Mouse (Mus musculus) liver, embryonic 13.5 days (tissue): ENCODE measurements at regions not wholly inside any gene's neighbourhood (a gene's known extent, or its start where the extent isn't known, plus 50 kb on each side); places are given as distances from the start of the nearest gene placed in this dataset.

Experiments used
- ATAC-seq: fragments of 200-750 bp; cut with Nextera tagmentation; 2 replicates; pipeline ENCODE4 v1.8.0; 2017; ENCODE audit warnings: low read depth, mild to moderate bottlenecking, moderate number of reproducible peaks, moderate library complexity
- DNase-seq: peaks from one replicate; pipeline ENCODE4 v3.0.0; 2022
- H3K27ac ChIP-seq: fragments of 300-500 bp; sonication (generic); 2 replicates; pipeline ENCODE4 v1.5.1; 2015; ENCODE audit warnings: moderate library complexity, mild to moderate bottlenecking, inconsistent platforms
- H3K27me3 ChIP-seq: fragments of 300-500 bp; sonication (generic); 2 replicates; pipeline ENCODE4 v1.6.1; 2015; ENCODE audit warnings: mild to moderate bottlenecking, inconsistent platforms
- H3K36me3 ChIP-seq: fragments of 300-500 bp; sonication (generic); 2 replicates; pipeline ENCODE4 v1.6.1; 2015; ENCODE audit warnings: mild to moderate bottlenecking, inconsistent platforms
- H3K4me1 ChIP-seq: fragments of 300-500 bp; sonication (generic); replicated peaks from 2 replicates; pipeline ENCODE4 v1.6.1; 2015; ENCODE audit warnings: inconsistent platforms
- H3K4me2 ChIP-seq: fragments of 300-500 bp; sonication (generic); 2 replicates; pipeline ENCODE4 v1.6.1; 2015; ENCODE audit warnings: inconsistent platforms, mild to moderate bottlenecking, moderate library complexity
- H3K4me3 ChIP-seq: fragments of 300-500 bp; sonication (generic); replicated peaks from 2 replicates; pipeline ENCODE4 v1.5.1; 2015; ENCODE audit warnings: mild to moderate bottlenecking, inconsistent platforms
- H3K9ac ChIP-seq: fragments of 300-500 bp; sonication (generic); 2 replicates; pipeline ENCODE4 v1.6.1; 2015; ENCODE audit warnings: mild to moderate bottlenecking, inconsistent platforms
- H3K9me3 ChIP-seq: fragments of 300-500 bp; sonication (generic); replicated peaks from 2 replicates; pipeline ENCODE4 v1.6.1; 2016; ENCODE audit warnings: inconsistent platforms
- WGBS: fragments of 180-500 bp; shearing (Covaris S2); methylation state at CpG from one replicate; pipeline ENCODE4 v1.1.7; 2015; ENCODE audit not compliant: insufficient replicate concordance; 5-methylcytosine and 5-hydroxymethylcytosine counted together

DNA sequence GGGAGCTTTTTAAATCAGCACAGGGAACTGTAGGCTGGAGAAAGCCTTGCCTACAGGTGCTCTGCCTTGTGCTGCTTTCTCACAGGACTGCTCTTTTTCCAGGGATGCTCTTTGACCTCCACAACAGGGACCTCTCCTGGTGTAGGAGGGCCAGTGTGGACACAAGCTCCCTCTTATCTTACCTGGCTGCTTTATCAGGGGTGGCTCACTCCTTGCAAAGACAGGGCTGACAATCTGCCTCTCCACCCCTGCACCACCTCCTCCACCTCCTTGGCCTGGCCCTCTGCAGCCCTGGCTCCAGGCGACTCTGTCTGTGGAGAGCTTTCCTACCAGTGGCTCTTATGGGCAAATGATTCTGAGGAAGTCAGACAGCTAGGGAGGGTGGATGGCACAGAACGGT lies 107.7 kb downstream of the Zfp706 start:
- Histone ChIP-seq H3K4me1 (peaks cover 51% of the 10 kb centered on the region), H3K9ac (no peak overlapping the region), H3K9me3 (no peaks in the 10 kb centered on the region), H3K4me2 (no peak overlapping the region), H3K27ac (no peak overlapping the region), H3K4me3 (no peak overlapping the region), H3K27me3 (peaks cover 6% of the 10 kb centered on the region), H3K36me3 (no peaks in the 10 kb centered on the region)
- ATAC-seq (no peak), DNase-seq (peak; percentile 28)
- 60% methylated on average over 2 of the region's 2 CpGs for WGBS

DNA sequence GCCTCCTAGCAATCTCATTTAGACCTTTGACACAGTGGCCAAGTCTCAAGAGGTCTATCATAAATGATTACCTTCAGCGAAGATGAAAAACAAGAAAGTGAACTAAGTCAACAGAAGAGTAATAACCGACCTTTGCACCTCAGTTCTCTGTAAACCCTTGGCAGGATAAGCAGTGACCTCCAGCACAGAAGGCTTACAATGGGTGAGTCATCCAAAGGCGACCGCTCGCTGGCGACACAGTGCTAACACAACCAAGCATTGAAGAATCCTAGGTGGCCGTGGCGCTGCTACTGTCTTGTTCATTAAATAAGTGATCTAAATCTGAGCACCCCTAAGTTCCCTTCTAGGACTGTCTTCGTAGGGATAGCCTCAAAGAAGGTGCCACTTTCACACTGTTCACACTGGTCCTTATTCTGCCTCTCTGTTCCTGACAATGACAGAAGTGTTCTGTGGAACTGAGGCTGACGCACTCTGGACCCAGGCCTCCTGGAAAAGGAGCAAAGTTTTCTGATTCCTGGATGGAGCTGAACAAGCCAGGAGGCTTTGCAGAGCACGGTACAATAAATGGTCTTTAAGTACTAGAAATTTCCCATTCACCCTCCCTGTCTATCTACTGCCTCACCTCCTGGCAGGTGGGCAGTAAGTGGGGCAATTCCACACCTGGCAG lies 108.6 kb downstream of the Zfp706 start:
- no peak for ATAC-seq
- Histone ChIP-seq H3K9ac (no peak overlapping the region), H3K4me3 (no peak overlapping the region), H3K27me3 (peaks cover 15% of the 10 kb centered on the region), H3K36me3 (no peaks in the 10 kb centered on the region), H3K27ac (no peak overlapping the region), H3K9me3 (no peaks in the 10 kb centered on the region), H3K4me2 (no peak overlapping the region), H3K4me1 (peaks cover 51% of the 10 kb centered on the region)
- WGBS, result 63% methylated on average over 11 of the region's 11 CpGs
- no peak for DNase-seq

DNA sequence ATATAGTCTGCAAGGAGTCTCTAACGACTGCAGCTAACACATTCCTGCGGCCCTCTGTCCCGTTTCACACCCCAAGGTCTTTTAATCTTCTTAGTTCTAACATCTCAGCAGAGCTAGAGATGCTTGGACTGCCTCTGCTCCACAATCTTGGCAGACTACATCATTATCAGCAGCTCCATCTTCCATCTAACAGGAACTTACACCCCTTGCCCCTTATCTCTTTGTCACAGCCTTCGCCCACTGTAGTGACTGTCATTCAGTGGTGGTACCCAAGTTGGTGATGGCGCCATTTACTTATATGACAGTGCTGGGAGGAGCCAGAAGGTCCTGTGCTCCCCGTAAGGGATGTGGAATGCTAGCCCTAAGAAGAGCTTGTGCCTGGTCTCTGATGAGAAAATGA lies 109.2 kb downstream of the Zfp706 start:
- peaks cover 47% of the 10 kb centered on the region for H3K4me1 ChIP-seq
- WGBS, result 39% methylated on average over 6 of the region's 6 CpGs
- ATAC-seq, result no peak

DNA sequence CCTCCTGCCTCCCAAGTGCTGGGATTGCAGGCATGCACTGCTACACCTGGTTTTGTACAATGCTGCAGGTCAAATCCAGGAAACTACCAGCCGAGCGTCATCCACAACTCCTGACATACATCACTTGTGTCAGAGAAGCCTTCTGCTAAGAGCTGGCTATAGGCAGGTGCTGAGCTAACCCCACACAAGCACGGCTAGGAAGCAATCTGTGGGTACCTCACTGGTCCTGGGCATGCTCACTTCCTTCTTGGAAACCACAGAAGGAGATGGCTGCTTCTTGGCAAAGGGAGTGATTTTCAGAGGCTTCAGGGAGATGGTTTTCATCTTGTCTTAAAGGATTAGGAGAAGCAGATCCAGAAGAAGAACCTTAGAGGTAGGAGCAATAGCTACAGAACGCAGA lies 111.3 kb downstream of the Zfp706 start:
- Histone ChIP-seq H3K27ac (no peak overlapping the region), H3K36me3 (no peaks in the 10 kb centered on the region), H3K4me1 (peaks cover 27% of the 10 kb centered on the region), H3K4me3 (no peak overlapping the region), H3K9me3 (no peaks in the 10 kb centered on the region), H3K9ac (no peak overlapping the region), H3K4me2 (no peak overlapping the region), H3K27me3 (peaks cover 41% of the 10 kb centered on the region)
- WGBS, result 33% methylated on average over 4 of the region's 4 CpGs
- DNase-seq (no peak), ATAC-seq (no peak)

More for the DNA sequence above, 109.2 kb downstream of the Zfp706 start:
- Histone ChIP-seq H3K36me3 (no peaks in the 10 kb centered on the region), H3K9me3 (no peaks in the 10 kb centered on the region), H3K27ac (no peak overlapping the region), H3K9ac (no peak overlapping the region), H3K27me3 (peaks cover 21% of the 10 kb centered on the region), H3K4me3 (no peak overlapping the region), H3K4me2 (no peak overlapping the region)
- no peak for DNase-seq

DNA sequence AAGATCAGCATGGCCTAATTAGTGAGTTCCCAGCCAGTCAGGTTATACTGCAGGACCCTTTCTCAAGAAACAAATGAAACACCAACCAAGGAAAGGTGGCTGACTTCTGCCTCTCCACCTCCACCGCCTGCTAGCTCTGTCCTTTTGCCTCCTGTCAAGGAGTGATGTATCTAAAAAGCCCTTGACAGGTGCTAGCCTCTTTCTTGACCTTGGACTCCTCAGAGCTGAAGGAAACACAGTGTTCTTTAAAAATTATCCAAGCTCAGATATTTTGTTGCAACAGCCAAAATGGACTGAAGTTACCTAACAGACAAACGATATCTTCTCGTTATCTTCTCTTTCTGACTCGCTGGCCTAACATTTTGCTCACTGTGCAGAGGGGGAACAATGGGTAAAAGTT lies 112.5 kb downstream of the Zfp706 start:
- Histone ChIP-seq H3K4me1 (peaks cover 15% of the 10 kb centered on the region), H3K27me3 (peaks cover 42% of the 10 kb centered on the region), H3K9ac (no peak overlapping the region), H3K9me3 (no peaks in the 10 kb centered on the region), H3K4me3 (no peak overlapping the region), H3K36me3 (no peaks in the 10 kb centered on the region), H3K27ac (no peak overlapping the region), H3K4me2 (no peak overlapping the region)
- ATAC-seq (no peak), DNase-seq (no peak)
- WGBS, result 55% methylated on average over 4 of the region's 4 CpGs

DNA sequence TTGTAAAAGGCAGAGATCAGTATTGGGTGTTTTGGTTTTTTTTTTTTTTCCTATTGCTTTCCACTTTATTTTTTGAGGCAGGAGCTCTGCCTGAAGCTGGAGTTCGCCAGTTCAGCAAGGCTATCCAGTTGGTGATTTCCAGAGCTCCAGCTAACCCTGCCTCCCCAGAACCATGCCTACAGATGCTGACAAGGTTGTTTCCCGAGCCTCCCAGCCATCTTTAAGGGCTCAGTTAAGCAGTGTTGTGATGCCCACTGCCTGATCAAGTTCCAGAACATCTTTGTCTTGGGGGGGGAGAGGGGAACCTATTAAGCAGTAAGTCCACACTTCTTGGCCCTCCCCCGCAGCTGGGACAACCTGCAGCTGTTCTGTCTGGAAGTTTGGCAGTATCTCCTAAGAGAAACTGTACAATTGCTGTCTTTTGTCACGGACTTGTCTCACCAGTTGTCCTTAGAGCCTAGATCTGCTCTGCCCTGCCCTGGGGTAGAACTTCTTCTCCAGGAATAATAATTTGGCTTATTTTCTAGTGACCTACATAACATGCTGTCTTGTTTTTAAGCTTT lies 114.1 kb downstream of the Zfp706 start:
- 48% methylated on average over 4 of the region's 4 CpGs for WGBS
- Histone ChIP-seq H3K4me3 (no peak overlapping the region), H3K27ac (no peak overlapping the region), H3K9ac (no peak overlapping the region), H3K27me3 (peaks cover 42% of the 10 kb centered on the region), H3K4me2 (no peak overlapping the region), H3K9me3 (no peaks in the 10 kb centered on the region), H3K36me3 (no peaks in the 10 kb centered on the region), H3K4me1 (0 out of 2 replicates have a peak, but pooled peaks cover 2% of the 10 kb centered on the region)
- no peak for DNase-seq
- no peak for ATAC-seq

DNA sequence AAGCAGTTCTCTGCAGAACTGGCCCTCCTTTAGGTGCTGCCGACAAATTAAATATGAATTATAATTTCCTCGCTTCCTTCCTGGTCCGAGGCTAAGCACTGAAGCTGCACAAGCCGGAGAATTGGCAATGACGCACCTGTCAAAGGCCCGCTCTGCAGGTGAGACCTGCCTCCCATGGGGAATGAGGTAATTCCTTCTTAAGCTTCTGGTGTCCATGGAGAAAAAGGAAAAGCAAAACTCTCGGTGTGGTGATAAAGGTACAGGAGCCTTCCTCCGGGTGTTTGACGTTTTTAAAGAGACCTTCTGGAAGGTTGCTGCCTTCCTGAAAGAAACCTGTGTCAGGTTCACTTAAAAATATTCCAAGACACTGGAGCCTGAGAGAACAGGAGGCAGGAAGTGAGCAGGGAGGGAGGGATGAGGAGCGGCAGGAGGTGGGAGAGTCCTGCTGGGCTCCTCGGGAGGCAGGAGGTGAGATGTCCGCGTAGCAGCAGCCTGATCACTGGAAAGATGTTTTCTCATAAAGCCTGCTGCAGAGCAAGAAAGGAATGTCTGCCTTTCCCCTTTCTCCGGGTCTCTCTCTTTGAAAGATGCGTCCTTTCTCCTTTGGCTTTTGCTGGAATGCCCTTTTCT lies 114.9 kb downstream of the Zfp706 start:
- DNase-seq, result no peak
- Histone ChIP-seq H3K27me3 (peaks cover 42% of the 10 kb centered on the region), H3K9me3 (no peaks in the 10 kb centered on the region), H3K4me3 (no peak overlapping the region), H3K36me3 (no peaks in the 10 kb centered on the region), H3K27ac (no peak overlapping the region), H3K4me1 (no peaks in the 10 kb centered on the region), H3K4me2 (no peak overlapping the region), H3K9ac (no peak overlapping the region)
- ATAC-seq, result no peak
- WGBS, result 30% methylated on average over 15 of the region's 15 CpGs

DNA sequence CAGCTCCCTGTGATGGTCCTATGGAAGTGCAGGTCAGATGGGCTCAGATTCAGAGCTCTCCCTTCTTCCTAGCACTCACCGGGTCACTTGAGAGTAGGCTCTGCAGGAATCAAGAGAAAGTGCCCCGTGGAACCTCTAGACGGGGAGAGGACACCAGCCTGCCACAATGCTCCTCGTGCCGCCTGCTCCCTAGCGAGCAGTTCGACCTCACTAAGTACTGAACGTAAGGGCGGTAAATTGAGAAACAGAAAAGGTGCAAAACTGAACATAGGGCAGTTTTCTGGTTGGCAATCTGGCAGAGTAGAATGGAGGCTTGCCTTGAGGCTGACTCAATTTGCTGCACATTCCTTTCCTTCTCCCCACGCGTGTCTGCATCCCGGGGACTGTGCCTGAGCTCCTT lies 115.7 kb downstream of the Zfp706 start:
- WGBS, result 24% methylated on average over 12 of the region's 12 CpGs
- no peak for ATAC-seq

DNA sequence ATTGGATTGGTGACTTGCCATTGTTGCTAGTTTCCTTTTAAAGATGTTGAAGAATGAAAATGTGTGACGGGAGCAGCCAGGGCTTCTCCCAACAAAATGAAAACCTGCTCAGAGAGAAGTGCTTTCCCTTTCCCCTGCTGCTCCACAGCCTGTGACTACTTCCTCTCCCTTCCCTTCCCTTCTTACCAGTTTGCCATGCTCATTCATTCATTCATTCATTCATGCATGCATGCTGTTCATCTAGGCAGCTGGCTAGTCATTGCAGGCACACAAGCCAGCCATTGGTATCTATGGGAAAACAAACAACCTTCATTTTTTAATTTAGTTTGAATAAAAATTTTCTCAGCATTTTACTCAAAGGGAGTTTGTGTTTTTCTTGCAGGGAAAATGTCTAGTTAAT lies 116.3 kb downstream of the Zfp706 start:
- 44% methylated on average over 1 of the region's 1 CpGs for WGBS
- Histone ChIP-seq H3K4me3 (no peak overlapping the region), H3K27ac (no peak overlapping the region), H3K4me1 (no peaks in the 10 kb centered on the region), H3K27me3 (peaks cover 42% of the 10 kb centered on the region), H3K9me3 (no peaks in the 10 kb centered on the region), H3K4me2 (no peak overlapping the region), H3K36me3 (no peaks in the 10 kb centered on the region), H3K9ac (no peak overlapping the region)
- ATAC-seq (no peak), DNase-seq (no peak)

More for the DNA sequence above, 115.7 kb downstream of the Zfp706 start:
- Histone ChIP-seq H3K9ac (no peak overlapping the region), H3K4me3 (no peak overlapping the region), H3K9me3 (no peaks in the 10 kb centered on the region), H3K36me3 (no peaks in the 10 kb centered on the region), H3K27ac (no peak overlapping the region), H3K4me1 (no peaks in the 10 kb centered on the region), H3K27me3 (peaks cover 42% of the 10 kb centered on the region), H3K4me2 (no peak overlapping the region)
- DNase-seq, result no peak

DNA sequence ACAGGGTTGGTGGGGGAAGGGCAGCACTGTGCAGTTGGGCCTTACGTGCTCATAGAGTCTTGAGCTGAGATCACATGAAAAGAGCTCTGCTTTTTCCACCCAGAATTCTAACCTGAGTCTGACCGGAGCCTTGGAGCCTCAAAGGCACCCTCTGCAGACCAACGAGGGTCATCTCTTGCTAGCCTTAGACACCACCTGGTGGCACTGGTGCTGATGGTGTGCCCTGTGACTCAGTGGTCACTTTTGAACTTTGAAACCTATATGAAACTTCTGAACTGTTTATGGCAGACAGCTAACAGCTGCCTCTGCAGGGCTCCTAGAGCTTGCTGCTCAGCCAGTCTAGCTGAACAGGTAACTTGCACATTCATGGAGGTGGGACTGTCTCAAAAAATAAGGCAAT lies 118.5 kb downstream of the Zfp706 start:
- H3K27ac ChIP-seq, result no peak overlapping the region
- 64% methylated on average over 3 of the region's 3 CpGs for WGBS
- ATAC-seq, result no peak

DNA sequence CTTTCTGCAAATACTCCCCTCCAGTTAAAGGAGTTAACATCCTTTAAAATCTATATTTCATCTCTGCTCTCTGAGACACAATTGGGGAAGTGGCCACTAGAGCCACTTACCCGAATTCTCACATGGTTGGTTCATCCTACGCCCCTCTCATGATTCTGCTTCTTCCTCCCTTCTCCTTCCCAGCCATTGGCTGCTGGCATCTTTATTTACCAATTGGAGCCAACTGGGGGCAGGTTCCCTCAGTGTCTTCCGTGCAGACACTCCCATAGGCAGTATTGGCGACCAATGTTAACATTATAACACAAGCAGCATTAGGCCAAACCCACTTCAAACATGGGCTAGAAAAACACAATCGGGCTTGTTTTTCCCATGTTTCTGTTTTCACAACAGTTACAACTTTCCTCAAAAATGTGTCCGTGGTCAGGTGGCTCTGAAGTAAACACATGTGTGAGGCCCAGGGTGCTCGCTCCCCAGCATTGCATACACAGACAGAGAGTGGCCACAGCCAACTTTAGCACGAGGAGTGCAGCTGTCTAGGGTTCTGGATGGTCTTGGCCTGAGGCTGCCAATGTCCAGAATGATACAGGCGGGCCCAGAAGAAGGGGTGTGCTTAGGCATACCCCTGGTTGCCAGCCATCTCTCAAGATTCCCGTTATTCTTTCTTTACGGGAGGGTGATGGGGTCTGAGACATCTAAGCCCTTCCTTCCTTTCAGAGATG lies 119.1 kb downstream of the Zfp706 start:
- Histone ChIP-seq H3K9me3 (no peaks in the 10 kb centered on the region), H3K36me3 (no peaks in the 10 kb centered on the region), H3K27ac (no peak overlapping the region), H3K4me3 (no peak overlapping the region), H3K4me2 (no peak overlapping the region), H3K27me3 (peaks cover 23% of the 10 kb centered on the region), H3K4me1 (no peaks in the 10 kb centered on the region), H3K9ac (no peak overlapping the region)
- DNase-seq (no peak), ATAC-seq (no peak)
- 57% methylated on average over 11 of the region's 11 CpGs for WGBS

More for the DNA sequence above, 118.5 kb downstream of the Zfp706 start:
- no peaks in the 10 kb centered on the region for H3K4me1 ChIP-seq
- no peak overlapping the region for H3K9ac ChIP-seq
- H3K4me3 ChIP-seq, result no peak overlapping the region
- no peaks in the 10 kb centered on the region for H3K36me3 ChIP-seq
- H3K4me2 ChIP-seq, result no peak overlapping the region
- no peaks in the 10 kb centered on the region for H3K9me3 ChIP-seq
- H3K27me3 ChIP-seq, result peaks cover 28% of the 10 kb centered on the region
- no peak for DNase-seq
